Mouse (Mus musculus): Measurements from ENCODE around the gene Nfrkb. TPM values are rescaled to one million over a fixed set of nuclear protein-coding genes. Genes with fewer than 3 reads are reported as not detected.

The Nfrkb gene
- polyA plus RNA-seq, 1 experiment from 2014 or later: 14.4 TPM

- Histone ChIP-seq H3K36me3 (ENCODE audit: insufficient read depth, low read length) (peaks cover 71% of the 10 kb centered on the region), H3K4me2 (ENCODE audit: low read length) (no peak overlapping the region), H3K9me3 (replicated peaks; ENCODE audit: low read length) (no peaks in the 10 kb centered on the region), H3K27ac (no peak overlapping the region), H3K4me3 (replicated peaks; ENCODE audit: low read depth, low read length) (no peak overlapping the region), H3K27me3 (ENCODE audit: insufficient read depth, low read length) (no peaks in the 10 kb centered on the region), H3K4me1 (replicated peaks; ENCODE audit: insufficient read depth, low read length) (no peaks in the 10 kb centered on the region), H3K9ac (ENCODE audit: low read depth, low read length) (no peak overlapping the region)
- 58% methylated on average over 6 of the region's 6 CpGs for WGBS
- DNase-seq (ENCODE audit: low spot score) (peak; percentile 40), ATAC-seq (replicated peaks; ENCODE audit: low FRiP score, low read depth) (no peak)
- peak; percentile 77 for TF ChIP-seq CTCF (IDR thresholded peaks at IDR 0.05; ENCODE audit: low read depth)
These were observed 19.2 kb downstream of the Nfrkb start for GRCm38 (mm10) chr9:31405217-31405616.

GRCm38 (mm10) chr9:31412165-31412564 is 26.2 kb downstream of the Nfrkb start:
- 85% methylated on average over 4 of the region's 4 CpGs for WGBS
- ATAC-seq (replicated peaks; ENCODE audit: low FRiP score, low read depth): no peak
- TF ChIP-seq CTCF (IDR thresholded peaks at IDR 0.05; ENCODE audit: low read depth): no peak

DNA sequence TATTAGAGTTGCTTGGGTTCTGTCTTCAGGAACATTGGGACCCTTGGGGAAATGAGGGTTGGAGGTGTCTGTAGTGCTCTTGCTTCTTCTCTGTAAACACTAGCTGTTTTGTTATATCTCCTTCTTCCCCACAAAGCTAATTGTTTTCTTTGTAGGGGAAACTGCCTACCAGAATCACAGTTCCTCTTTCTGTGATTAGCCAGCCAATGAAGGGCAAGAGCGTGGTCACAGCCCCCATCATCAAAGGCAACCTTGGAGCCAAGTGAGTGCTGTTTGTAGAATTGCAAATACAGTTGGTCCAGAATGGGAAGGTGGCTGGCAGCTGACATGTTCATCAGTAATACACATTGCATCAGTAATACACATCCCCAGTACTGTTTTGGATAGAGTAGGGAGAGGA is 32.8 kb downstream of the Nfrkb start:
- Histone ChIP-seq H3K9me3 (replicated peaks; ENCODE audit: low read length) (no peaks in the 10 kb centered on the region), H3K4me1 (replicated peaks; ENCODE audit: insufficient read depth, low read length) (no peaks in the 10 kb centered on the region), H3K27ac (no peak overlapping the region), H3K27me3 (ENCODE audit: insufficient read depth, low read length) (no peaks in the 10 kb centered on the region), H3K4me2 (ENCODE audit: low read length) (no peak overlapping the region), H3K4me3 (replicated peaks; ENCODE audit: low read depth, low read length) (no peak overlapping the region), H3K9ac (ENCODE audit: low read depth, low read length) (no peak overlapping the region), H3K36me3 (ENCODE audit: insufficient read depth, low read length) (peaks cover 58% of the 10 kb centered on the region)
- DNase-seq (ENCODE audit: low spot score) (no peak), ATAC-seq (replicated peaks; ENCODE audit: low FRiP score, low read depth) (no peak)
- no peak for TF ChIP-seq CTCF (IDR thresholded peaks at IDR 0.05; ENCODE audit: low read depth)
- 83% methylated on average over 1 of the region's 1 CpGs for WGBS

More at GRCm38 (mm10) chr9:31412165-31412564, 26.2 kb downstream of the Nfrkb start:
- no peak overlapping the region for H3K27ac ChIP-seq
- H3K4me2 ChIP-seq (ENCODE audit: low read length): no peak overlapping the region
- no peaks in the 10 kb centered on the region for H3K9me3 ChIP-seq (replicated peaks; ENCODE audit: low read length)
- no peak for DNase-seq (ENCODE audit: low spot score)
- H3K36me3 ChIP-seq (ENCODE audit: insufficient read depth, low read length): peaks cover 67% of the 10 kb centered on the region
- no peak overlapping the region for H3K4me3 ChIP-seq (replicated peaks; ENCODE audit: low read depth, low read length)
- H3K4me1 ChIP-seq (replicated peaks; ENCODE audit: insufficient read depth, low read length): no peaks in the 10 kb centered on the region
- no peak overlapping the region for H3K9ac ChIP-seq (ENCODE audit: low read depth, low read length)
- H3K27me3 ChIP-seq (ENCODE audit: insufficient read depth, low read length): no peaks in the 10 kb centered on the region

DNA sequence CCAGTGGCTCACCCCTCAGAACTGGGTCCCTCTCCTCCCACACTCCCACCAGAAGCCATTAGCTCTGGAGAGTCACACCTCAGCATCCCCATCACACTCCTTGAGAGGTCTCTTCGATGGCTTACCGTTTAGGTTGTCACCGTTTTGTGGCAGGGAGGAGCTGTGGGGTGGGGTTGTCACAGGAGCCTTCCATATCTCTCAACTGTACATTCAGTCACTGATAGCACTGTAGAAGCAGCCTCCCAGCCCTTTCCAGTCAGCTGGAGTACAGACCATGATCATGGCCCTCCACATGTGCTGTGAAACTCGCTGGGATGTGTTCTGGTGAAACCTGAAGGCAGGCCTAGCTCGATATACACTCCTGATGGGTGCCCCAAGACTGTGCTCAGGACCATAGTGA is 36.2 kb downstream of the Nfrkb start:
- DNase-seq (ENCODE audit: low spot score) (no peak), ATAC-seq (replicated peaks; ENCODE audit: low FRiP score, low read depth) (no peak)
- Histone ChIP-seq H3K9ac (ENCODE audit: low read depth, low read length) (no peak overlapping the region), H3K4me1 (replicated peaks; ENCODE audit: insufficient read depth, low read length) (no peaks in the 10 kb centered on the region), H3K27ac (no peak overlapping the region), H3K27me3 (ENCODE audit: insufficient read depth, low read length) (no peaks in the 10 kb centered on the region), H3K36me3 (ENCODE audit: insufficient read depth, low read length) (peaks cover 45% of the 10 kb centered on the region; the same call in 1 of the 2 replicates), H3K4me3 (replicated peaks; ENCODE audit: low read depth, low read length) (no peak overlapping the region), H3K9me3 (replicated peaks; ENCODE audit: low read length) (no peaks in the 10 kb centered on the region), H3K4me2 (ENCODE audit: low read length) (no peak overlapping the region)
- 83% methylated on average over 5 of the region's 5 CpGs for WGBS
- TF ChIP-seq CTCF (IDR thresholded peaks at IDR 0.05; ENCODE audit: low read depth): no peak

- DNase-seq (ENCODE audit: low spot score): no peak
- ATAC-seq (replicated peaks; ENCODE audit: low FRiP score, low read depth): no peak
- no peaks in the 10 kb centered on the region for H3K4me1 ChIP-seq (replicated peaks; ENCODE audit: insufficient read depth, low read length)
- 0 out of 2 replicates have a peak, but pooled peaks cover 2% of the 10 kb centered on the region for H3K36me3 ChIP-seq (ENCODE audit: insufficient read depth, low read length)
- no peaks in the 10 kb centered on the region for H3K27me3 ChIP-seq (ENCODE audit: insufficient read depth, low read length)
- no peak overlapping the region for H3K27ac ChIP-seq
- no peaks in the 10 kb centered on the region for H3K9me3 ChIP-seq (replicated peaks; ENCODE audit: low read length)
- H3K4me2 ChIP-seq (ENCODE audit: low read length): no peak overlapping the region
- H3K9ac ChIP-seq (ENCODE audit: low read depth, low read length): no peak overlapping the region
- TF ChIP-seq CTCF (IDR thresholded peaks at IDR 0.05; ENCODE audit: low read depth): no peak
- H3K4me3 ChIP-seq (replicated peaks; ENCODE audit: low read depth, low read length): no peak overlapping the region
- 66% methylated on average over 7 of the region's 7 CpGs for WGBS
These were observed 43.0 kb downstream of the Nfrkb start for GRCm38 (mm10) chr9:31428971-31429370.

- WGBS: 69% methylated on average over 9 of the region's 9 CpGs
- no peaks in the 10 kb centered on the region for H3K9me3 ChIP-seq (replicated peaks; ENCODE audit: low read length)
- DNase-seq (ENCODE audit: low spot score): no peak
- ATAC-seq (replicated peaks; ENCODE audit: low FRiP score, low read depth): no peak
- no peaks in the 10 kb centered on the region for H3K36me3 ChIP-seq (ENCODE audit: insufficient read depth, low read length)
- no peak overlapping the region for H3K9ac ChIP-seq (ENCODE audit: low read depth, low read length)
- no peak overlapping the region for H3K27ac ChIP-seq
- H3K27me3 ChIP-seq (ENCODE audit: insufficient read depth, low read length): no peaks in the 10 kb centered on the region
- TF ChIP-seq CTCF (IDR thresholded peaks at IDR 0.05; ENCODE audit: low read depth): no peak
- H3K4me1 ChIP-seq (replicated peaks; ENCODE audit: insufficient read depth, low read length): no peaks in the 10 kb centered on the region
- no peak overlapping the region for H3K4me2 ChIP-seq (ENCODE audit: low read length)
- H3K4me3 ChIP-seq (replicated peaks; ENCODE audit: low read depth, low read length): no peak overlapping the region
These were observed 44.0 kb downstream of the Nfrkb start for GRCm38 (mm10) chr9:31430011-31430410.

DNA sequence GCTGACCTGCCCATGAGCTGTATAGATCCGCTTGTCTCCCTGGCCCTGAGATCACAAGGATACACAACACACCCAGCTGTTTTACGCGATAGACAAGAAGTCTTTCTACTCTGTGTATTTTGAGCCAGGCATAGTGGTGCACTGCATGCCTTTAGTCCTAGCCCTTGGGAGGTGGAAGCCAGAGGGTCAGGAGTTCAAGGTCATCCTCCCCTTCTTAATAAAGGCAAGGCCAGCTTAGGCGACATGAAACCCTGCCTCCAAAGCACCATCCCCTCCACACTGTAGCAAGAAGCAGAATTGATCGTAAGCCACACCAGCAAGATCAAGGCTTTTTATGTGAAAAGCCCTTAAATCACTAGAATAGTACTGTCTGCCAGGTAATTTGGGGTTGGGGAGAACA is 45.8 kb downstream of the Nfrkb start:
- Histone ChIP-seq H3K4me1 (replicated peaks; ENCODE audit: insufficient read depth, low read length) (no peaks in the 10 kb centered on the region), H3K27ac (no peak overlapping the region), H3K4me3 (replicated peaks; ENCODE audit: low read depth, low read length) (no peak overlapping the region), H3K36me3 (ENCODE audit: insufficient read depth, low read length) (no peaks in the 10 kb centered on the region), H3K27me3 (ENCODE audit: insufficient read depth, low read length) (no peaks in the 10 kb centered on the region), H3K9me3 (replicated peaks; ENCODE audit: low read length) (no peaks in the 10 kb centered on the region), H3K4me2 (ENCODE audit: low read length) (no peak overlapping the region), H3K9ac (ENCODE audit: low read depth, low read length) (no peak overlapping the region)
- ATAC-seq (replicated peaks; ENCODE audit: low FRiP score, low read depth): no peak
- no peak for TF ChIP-seq CTCF (IDR thresholded peaks at IDR 0.05; ENCODE audit: low read depth)
- DNase-seq (ENCODE audit: low spot score): no peak
- 46% methylated on average over 5 of the region's 5 CpGs for WGBS
